Mouse (Mus musculus) brain, embryonic 18.5 days (tissue): ENCODE measurements around the gene Ide.

Experiments
- DNase-seq: peaks from one replicate; pipeline ENCODE4 v3.0.0-alpha.2; 2012; ENCODE audit warnings: low read depth, low spot score

Ide gene

DNA sequence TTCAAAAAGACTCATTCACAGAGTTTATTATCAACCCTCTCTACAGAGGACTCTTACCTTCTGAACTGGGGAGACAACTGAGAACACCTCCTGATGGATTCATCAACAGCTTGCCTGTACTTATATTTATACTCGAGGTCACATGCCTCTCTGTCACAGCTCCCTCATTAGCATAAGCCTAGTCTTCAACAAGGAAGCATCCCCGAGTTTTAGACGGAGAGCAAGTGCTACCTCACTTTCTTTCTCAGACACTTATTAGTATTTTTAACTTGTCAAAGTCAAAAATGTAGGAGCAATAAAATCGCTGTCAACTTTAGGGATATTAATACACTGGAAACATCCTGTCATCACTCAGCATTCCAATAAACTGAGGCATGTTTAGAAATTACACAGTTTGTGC, at the start of gene Ide:
Ide (minus strand) TSS at position 101 of the 400 bp plus-strand sequence.
- DNase-seq = no peak

GRCm38 (mm10) chr19:37386126-37386525, 48.5 kb upstream of the Ide start:
- DNase-seq = no peak

- no peak for DNase-seq
Measured at GRCm38 (mm10) chr19:37378816-37379215, 41.2 kb upstream of the Ide start.

GRCm38 (mm10) chr19:37377404-37377990, 39.8 kb upstream of the Ide start:
- DNase-seq = no peak

GRCm38 (mm10) chr19:37376841-37377240, 39.2 kb upstream of the Ide start:
- no peak for DNase-seq

DNA sequence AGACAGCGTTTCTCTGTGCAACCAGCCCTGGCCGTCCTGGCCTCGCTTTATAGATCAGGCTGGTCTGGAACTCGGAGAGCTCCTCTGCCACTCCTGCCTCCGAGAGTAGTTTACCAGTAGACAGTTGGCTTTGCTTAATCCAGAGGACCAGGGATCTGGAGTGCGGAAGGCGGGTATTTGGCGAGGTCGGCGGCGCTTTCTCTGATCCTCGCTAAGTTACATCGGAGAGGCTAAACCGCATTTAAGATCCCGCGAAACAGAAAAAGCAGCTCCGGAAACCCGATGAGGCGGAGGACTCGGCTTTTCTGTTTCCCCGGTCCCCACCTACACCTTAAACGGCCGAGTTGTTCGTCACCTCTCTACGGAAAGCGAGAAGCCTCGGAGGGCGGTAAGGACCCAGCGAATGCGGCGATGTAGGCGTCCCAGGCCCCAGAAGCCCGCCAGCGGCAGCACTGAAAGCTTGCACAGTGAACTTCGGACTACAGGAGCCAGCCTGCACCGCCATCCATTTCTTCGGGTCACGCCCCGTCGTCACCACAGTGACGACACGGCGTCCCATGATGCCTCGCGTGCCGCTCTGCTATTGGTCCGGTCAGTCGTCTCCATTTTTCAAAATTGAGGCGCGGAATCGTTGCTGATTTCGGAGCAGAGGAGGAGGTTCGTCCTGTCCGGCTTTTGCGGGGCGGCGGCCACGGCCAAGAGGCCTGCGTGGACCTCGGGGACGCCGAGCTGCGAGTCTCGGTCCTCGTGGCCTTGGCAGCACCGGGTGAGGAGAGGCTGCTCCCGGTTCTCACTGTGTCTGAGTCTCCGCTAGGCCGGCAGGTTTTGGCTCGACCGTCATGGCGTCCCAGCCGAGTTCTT, 38.3 kb upstream of the Ide start, which contains the start of gene Kif11:
Kif11 (plus strand) TSS at position 649 of the 861 bp plus-strand sequence.
- DNase-seq = peak; percentile 93

GRCm38 (mm10) chr19:37374941-37375754, 37.5 kb upstream of the Ide start:
- DNase-seq = no peak

DNA sequence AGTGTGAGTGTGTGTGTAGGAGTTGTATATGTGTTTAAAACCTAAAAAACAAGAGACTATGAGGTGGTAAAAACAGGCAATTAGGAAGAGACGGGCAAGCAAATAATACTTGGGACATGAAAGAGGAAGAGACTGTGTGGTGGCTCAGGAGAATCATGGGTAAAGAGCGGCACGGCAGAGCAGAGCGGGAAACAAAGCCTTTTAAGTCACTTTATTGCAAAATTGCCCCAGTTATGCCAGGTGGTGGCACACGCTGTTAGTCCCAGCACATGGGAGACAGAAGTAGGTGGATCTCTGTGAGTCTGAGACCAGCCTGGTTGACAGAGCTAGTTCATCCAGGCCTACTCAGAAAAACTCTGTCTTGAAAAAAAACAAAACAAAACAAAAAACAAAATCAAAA, 32.7 kb upstream of the Ide start:
- no peak for DNase-seq

DNA sequence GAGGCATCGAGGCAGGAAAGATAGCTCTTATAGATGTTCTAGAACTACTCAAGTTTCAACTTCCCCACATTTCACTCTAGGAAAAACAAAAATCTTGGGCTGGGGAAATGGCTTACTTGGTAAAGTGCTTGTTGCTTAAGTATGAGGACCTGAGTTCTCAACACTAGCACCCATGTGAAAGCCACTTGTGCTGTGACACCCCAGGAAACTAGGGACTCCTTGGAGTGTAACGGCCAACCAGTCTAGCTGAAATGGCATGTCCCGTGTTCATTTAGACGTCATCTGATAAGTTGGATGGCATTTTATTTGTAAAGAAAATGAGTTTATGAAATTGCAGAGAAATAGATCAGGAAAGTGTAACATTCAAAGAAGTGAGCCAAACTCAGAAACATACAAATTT, 32.3 kb upstream of the Ide start:
- no peak for DNase-seq

- DNase-seq = no peak
Measured at GRCm38 (mm10) chr19:37368990-37369389, 31.3 kb upstream of the Ide start.

DNA sequence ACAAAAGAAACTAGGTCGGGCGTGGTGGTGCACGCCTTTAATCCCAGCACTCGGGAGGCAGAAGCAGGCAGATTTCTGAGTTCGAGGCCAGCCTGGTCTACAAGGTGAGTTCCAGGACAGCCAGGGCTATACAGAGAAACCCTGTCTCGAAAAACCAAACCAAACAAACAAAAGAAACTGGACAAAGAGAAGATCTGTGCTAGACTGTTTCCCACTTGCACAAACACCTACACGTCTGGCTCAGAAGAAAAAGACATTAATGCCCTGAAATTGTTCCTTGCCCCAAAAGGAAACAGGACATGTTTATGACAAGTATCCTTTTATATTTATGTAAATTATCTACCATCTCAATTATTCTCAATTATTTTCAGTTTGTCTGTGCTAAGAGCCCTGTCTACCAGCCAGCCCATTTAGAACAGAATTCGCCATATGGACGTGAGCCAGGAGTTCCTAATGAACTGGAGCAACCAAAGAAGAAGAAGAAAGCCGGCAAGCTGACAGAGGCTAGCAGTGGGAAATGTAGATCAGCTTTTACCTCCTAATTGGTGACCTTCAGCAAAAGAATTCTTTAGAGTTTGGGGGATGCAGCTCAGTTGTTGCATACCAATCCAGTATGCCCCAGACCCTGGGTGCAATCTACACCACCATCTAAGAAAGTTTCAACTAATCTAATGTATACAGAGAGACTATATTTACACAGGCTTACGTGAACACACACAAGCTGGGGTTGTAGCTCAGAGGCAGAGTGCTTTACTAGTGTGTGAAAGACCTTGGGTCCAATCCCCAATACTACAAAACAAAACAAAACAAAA, 25.7 kb upstream of the Ide start:
- DNase-seq = no peak

DNA sequence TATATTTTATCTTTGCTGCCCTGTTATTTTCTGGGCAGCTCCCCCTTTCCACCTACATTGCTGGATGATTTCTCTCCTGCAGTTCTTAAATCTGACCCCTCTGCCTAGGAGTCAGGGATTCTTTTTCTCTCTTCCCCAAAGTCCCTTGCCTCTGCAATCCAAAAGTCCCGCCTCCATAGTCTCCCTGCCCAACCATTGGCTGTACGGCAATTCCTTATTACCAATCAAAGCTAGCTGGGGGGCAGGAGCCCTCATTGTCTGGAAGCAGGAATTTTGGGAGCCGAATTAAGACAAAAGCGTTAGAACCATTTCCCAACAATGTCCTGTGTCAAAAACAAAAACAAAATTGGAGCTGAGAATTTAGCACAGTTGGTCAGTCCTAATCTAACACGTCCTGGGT, 24.9 kb upstream of the Ide start:
- no peak for DNase-seq

GRCm38 (mm10) chr19:37360044-37360443, 22.4 kb upstream of the Ide start:
- DNase-seq = no peak

DNA sequence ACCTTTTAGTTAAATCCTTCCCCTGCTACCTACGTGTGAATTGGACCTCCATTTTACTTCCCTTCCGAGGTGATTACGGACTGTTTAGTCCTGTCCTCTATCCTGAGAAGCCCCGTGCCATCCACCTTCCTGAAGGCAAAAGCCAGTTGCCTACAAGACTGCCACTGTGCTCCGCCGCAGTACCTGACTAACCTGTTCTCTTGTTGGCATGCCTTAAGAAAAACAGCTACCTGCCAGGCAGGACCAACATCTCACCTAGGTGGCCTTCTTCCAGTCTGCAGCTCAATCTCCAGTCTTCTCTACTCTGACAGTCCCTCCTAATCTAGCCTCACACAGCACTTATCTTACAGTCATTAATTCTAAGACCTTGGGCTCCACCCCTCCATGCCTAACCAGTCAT, 15.7 kb upstream of the Ide start:
- no peak for DNase-seq

- DNase-seq = no peak
Measured at GRCm38 (mm10) chr19:37352756-37353155, 15.1 kb upstream of the Ide start.

GRCm38 (mm10) chr19:37348952-37349351, 11.3 kb upstream of the Ide start:
- no peak for DNase-seq

DNA sequence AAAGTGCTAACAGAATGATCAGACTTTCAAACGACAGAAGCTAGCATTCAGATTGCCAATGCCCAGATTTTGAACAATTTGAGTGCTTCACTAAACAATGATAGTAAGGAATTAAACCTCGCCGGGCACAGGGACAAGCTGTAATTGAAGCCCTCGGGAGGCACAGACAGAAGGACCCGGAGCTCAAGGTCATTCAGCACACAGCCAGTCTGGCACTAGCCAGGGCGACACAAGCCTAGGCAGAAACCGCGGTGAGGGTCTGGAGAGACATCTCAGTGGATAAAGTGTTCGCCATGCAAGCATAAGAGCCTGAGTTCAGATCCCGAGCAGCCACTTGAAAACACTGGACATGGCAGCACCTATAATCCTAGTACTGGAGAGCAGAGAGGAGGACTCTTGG, 10.7 kb upstream of the Ide start:
- no peak for DNase-seq

DNA sequence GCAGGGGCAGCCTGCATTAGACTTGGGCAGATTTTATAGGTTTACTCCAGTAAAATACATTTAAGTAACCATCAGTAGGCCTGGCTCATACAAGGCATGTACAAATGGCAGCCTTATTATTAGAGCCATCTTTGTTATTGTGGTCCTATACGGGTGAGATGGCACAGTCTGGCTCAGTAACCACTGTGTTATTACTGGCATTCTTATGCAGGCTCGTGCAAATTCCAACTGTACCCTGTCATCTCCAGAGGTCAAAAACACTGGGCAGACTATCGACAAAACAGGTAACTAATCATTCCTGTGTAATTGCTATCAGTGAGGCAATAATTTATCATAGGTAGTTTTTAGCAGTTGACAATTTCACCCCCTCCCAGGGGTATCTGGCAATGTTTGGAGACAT, 8.6 kb upstream of the Ide start:
- no peak for DNase-seq

DNA sequence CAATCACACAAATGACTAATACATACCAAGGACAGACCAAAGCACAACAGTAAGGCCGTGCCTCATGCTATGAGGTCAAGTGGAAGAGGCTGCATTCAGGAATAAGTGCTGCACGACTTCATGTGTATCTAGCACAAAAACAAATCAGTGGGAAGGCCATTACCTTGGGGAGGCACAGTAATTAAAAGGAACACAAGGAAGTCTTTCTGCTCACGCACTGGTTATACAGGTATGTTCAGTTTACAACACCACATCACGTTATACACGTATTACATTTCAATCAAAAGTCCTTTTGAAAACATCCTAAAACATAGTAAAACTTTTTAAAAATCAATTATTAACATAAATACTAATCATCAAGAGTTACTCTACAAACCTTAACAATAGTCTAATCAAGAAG, 6.2 kb upstream of the Ide start:
- DNase-seq = no peak

DNA sequence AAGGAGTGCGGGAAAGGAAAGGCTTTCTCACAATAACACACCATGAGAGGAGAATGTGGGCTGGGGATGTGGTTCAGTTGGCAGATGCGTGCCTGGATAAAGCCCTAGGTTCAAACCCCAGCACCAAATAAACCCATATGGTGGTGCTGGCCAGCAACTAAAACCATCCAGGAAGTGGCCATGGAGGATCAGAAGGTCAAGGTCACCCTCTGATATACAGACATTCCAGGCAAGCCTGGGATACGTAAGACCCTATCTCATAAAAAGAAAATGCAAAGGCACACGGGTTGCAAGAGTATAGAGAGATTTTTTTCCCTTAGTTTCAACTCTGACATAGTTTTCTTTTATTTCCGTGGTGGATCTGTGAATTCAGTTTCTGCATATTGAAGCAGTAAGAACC, 3.3 kb upstream of the Ide start:
- DNase-seq = no peak

DNA sequence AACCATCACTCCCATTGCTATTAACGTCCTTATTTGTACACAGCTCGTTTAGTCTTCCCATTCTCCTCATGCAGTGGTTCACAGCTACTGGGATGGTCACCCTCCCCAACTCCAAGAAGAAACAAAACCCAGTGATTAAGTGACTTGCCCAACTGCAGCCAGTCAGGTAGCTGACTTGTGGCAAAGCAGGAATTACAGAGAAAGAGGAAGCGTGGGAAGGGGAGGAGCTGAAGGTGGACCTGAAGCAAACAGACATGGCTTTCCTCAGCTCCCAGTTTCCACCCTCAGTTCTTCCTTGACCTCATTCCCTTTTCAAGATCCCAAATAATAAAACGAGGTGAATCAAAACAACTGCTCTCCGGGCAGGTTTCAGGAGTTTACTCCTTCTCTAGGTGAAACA, 2.8 kb upstream of the Ide start:
- DNase-seq = no peak

GRCm38 (mm10) chr19:37335392-37335791, 2.3 kb downstream of the Ide start:
- DNase-seq = no peak
